Mouse (Mus musculus) embryonic fibroblast, embryonic 13.5 days (primary cell): ENCODE results near the gene Ifitm10.

Experiments
- CTCF ChIP-seq: IDR thresholded peaks from 2 replicates; pipeline ENCODE4 v1.5.1; 2011; ENCODE audit warnings: mild to moderate bottlenecking, control low read depth, low read length, moderate library complexity, borderline replicate concordance; ENCODE audit not compliant: insufficient read depth
- POLR2A ChIP-seq: IDR thresholded peaks from 2 replicates; pipeline ENCODE4 v1.6.1; 2011; ENCODE audit warnings: low read depth, mild to moderate bottlenecking, control low read depth, low read length, moderate library complexity

DNA sequence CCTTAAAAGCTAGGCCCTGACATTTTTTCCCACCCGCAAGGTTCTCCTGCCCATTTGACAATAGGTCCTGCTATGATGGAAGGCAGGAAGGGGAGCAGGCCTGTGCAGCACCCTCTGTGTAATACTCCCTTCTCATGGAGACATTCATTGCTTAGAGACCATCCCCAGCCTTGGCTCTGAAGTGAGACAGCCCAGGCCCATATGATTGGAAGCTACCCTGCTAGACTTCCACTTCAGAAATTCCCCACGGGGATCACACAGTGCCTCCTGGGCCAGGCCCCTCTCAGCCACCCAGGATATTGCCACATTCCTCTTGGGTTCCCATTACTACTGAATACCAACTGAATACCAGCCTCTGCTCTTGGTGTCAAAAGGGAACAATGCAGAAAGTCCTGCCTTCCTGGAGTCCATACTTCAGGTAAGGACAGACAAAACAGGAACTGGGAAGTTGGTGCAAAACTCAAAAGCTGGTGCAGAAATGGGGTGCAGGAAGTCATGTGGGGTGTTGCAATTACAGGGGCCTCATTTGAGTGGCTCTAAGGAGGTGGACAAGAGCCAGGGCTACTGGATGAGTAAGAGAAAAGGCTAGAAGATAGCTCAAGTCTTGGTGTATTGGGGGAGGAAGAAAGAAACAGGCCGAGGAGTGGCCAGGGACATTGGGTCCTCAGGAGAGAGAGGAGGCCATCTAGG, 16.6 kb upstream of the Ifitm10 start:
- TF ChIP-seq CTCF = no peak
- TF ChIP-seq POLR2A = no peak
